Mouse (Mus musculus): Measurements from ENCODE around the gene Fxn.

Gene Fxn

DNA sequence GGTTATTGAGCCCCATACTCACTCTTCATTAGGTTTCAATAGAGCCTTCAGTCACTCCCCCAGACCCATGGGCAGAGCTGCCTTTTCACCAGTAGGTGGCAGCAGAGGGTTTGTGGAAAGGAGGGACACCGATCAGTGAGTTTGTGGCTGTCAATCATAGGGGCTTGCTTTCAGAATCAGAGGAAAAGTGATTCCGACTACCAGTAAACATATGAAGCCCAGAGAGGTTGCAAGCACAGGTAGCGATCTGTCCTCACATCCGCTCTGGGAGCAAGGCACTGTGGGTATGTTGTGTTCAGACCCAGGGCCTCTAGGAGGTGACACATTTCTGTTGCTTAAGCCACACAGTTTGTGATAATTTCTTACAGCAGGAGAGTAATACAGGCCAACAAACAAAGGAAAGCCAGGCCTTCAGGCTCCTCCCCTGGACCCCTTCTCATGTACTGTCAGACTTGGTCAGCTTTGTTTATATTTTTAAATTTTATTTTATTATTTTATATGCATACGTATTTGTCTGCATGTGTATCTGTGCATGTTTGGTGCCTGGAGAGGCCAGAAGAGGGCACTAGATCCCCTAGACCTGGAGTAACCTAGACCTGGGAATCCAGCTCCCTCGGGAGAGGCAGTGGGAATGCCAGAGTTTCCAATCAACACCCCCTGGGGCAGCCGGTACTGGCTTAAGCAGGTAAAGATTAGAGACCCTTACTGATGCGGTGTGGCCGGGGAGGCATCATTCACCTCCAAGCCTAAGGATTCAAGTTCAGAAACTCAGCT is 20.8 kb upstream of the Fxn start:
- DNase-seq (ENCODE audit: low spot score in 2 of 2): peak; percentile 53 to 79

DNA sequence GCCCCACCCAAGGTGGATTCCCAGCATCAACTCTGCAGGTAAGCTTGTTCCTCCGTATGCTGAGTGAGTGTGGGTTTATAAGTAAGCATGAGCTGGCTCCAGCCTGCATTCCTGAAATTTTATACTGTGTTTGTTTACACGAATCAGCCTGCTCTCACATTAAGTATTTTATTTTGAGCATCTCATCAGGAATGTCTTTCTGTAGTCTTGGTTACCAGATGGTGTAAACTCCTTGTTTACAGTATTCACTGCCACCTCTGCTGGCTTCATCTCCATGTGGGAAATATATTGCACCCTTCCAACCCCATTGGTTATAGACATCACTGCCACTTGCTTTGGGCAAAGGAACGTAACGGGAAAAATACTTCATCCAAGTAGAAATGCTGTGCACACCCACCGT is 13.1 kb upstream of the Fxn start:
- DNase-seq (ENCODE audit: low spot score in 2 of 2): no peak

DNA sequence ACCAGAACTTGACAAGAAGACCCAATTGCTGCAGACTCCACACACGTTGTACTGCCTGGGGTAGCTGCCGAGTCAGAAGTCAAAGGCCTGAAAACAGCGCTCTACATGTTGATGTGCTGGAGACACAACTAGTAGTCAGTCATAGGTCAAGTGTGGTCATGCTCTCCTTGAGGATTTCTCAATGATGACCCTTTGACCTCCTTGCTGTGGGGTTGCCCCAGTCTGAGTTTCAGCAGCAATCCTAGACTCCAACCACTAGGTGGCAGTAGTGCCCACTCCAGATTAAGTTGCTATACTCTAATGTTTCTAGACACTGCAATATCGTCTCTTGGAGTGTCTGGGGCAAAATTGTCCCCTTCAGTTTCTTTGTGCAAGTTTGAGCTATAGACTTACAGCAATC is 3.8 kb upstream of the Fxn start:
- peak; percentile 56 to 73 for DNase-seq (ENCODE audit: low spot score in 2 of 2)

DNA sequence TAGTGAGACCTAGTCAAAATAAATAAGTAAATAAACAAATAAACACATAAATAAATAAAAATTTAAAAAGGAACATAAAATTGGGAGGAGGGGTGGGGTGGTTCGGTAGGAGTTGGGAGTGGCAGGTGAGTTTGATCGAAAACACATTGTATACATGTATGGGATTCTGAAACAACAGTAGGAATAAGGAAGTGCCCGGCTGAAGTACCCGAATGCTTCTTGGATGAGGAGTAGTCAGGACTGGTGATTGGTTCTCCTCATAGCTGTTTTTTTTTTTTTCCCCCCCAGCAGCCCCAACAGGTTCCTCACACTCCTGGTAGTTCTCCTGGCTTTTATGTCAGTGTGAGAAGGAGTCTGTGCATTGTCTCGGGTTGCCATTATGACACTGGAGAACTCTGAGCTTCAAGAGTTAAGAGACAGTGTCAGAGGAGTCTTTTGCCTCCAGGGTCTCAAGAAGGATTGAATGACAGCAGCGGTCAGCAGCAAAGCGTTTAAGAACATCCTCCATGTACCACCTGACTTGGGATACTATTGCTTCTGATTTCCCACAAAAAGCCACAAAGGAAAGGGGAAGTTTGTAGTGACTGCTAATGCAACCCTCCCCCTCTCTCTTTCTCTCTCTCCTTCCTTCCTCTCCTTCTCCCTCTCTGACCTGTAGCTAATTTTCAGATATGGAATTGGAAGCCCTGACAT is 1.0 kb upstream of the Fxn start:
- DNase-seq (ENCODE audit: low spot score in 2 of 2): peak in 1 of 2 experiments; percentile 22

DNA sequence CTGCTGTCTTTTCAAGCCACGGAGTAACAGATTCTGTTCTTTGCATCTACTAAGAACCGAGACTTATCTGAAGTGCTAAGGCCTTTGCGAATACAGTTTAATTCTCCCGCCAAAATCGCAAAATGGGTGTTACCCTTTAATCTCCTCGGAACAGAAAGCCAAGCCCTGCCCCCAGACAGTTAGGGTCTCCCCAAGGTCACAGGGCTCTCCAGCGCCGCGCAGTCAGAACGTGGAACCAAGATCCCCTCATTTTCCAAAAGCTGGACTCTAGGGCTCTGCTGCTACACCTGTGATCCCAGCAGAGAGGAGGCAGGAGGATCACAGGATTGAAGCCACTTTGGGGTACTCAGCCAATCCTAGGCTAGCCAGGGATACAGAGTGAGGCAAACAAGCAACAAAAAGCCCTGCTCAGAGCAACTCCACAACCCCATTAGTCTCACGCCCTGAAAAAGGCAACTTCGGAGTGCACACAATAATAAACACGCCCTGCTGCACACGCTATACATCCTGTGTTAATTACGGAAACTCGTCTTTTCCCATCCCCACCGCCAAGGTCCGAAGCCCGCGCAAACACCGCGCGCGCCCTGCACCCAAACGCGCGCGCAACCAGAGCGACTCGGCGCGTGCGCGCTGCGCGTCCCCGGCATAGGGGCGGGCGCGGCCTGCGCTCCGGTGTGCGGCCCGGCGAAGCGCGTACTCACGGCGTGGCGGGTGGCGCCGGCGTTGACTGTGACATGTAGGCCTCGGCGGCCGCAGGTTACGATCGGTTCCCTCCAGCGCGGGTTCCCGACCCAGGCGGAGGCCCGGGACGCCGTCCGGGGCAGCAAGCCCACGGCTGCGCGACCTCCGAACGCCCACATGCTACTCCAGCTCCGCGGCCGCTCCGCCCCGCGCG is 452 bp downstream of the Fxn start:
- DNase-seq (ENCODE audit: low spot score in 2 of 2): peak; percentile 85 to 90

DNA sequence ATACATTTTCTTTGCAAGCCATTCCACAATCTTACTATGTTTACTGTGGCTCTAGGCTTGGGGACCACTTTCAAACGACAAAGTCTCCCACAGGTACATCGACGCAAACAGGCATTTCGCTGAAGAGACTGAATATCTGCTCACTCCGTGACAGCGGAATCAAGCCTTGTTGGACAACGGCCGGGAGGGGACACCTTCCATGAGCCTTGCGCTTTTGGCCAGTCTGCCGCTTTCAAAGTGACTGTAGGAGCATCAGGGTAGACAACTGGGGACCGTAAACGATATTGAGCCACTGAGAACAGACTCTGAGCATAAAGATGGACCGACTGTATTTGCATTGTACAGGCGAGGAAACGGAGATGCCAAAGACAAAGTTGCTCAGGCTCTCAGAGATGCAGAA is 1.5 kb downstream of the Fxn start:
- DNase-seq (ENCODE audit: low spot score in 2 of 2): peak; percentile 53 to 59

DNA sequence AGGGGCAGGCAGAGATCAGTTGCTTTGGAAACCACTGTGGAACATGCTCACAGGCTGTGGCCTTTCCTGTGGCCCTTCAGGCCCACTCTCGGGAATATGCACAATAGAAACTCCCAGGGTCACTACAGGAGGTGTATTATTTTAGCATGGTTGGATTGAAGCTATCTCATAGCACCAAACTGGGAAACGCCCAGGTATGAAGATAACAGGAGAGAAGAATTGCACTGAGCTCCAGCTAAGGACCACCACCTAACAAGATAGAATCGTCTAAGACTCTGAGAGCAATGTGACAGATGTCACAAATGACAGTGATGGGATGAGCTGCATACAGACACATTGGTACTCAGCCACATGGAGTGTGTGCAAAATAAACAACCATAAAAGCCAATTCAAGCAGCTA is 6.1 kb downstream of the Fxn start:
- no peak for DNase-seq (ENCODE audit: low spot score in 2 of 2)

DNA sequence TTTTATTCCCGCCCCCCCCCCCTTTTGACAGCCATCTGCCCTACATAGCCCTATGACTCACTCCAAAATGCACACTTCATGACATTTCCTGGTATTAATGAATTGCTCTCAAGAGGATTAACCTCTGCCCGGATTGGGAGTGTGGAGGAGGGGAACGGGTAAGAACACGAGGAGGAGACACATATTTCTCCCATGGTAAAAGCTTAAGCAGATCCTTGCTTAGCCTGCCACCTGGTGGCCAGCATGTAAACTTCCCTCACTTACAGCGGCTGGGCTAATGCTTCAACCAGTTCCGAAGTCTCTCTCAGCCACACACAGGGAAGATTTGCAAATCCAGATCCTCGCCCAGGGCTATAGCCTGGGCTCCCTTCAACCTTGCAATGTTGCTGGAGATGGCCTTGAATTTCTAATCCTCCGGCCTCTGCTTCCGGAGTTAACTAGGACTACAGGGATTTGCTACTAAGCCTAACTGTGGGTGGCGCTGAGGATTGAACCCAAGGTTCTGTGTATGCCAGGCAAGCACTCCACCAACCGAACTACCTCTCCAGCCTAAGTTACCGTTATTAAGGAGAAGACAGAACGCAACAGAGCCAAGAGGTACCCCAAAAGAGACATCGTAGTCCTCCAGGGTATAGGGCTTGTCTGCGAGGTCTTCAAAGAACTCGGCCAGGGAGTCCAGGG is 8.5 kb downstream of the Fxn start:
- DNase-seq (ENCODE audit: low spot score in 2 of 2): peak; percentile 70 to 86

DNA sequence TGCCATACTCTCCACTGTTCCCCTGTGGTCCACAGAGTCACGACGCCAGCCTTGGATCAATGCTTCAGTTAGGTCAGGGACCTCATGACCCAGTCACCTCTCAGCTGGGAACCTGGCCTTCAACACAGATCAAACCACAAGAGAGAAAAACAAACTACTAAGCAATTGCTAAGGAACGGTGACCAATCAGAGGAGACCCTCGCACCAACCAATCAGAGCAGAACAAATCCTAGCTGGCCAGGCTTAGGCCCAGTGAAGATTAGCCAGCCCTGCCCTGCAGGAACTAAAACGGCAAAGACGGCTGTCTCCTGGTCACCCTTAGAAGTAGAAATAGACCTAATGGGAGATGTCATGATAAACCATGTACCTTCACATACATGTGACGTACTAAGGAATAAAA is 9.1 kb downstream of the Fxn start:
- no peak for DNase-seq (ENCODE audit: low spot score in 2 of 2)

DNA sequence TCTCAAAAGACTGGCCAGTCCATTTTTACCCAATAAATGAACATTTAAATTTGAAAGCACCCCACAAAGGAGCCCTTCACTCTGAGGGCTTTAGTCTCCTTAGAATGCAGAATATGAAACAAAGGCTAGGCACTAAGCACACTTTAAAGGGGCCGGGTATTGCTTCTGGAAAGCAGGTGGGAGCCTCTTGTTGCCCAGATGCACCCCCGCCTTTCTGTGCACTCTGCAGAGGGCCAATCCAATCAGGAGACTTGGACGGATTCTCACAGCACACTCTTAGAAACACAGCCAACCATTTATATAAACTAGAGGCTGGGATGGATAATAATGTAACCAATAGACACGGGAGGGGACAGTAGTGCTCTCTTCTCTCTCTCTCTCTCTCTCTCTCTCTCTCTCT is 11.9 kb downstream of the Fxn start:
- DNase-seq (ENCODE audit: low spot score in 2 of 2): no peak

DNA sequence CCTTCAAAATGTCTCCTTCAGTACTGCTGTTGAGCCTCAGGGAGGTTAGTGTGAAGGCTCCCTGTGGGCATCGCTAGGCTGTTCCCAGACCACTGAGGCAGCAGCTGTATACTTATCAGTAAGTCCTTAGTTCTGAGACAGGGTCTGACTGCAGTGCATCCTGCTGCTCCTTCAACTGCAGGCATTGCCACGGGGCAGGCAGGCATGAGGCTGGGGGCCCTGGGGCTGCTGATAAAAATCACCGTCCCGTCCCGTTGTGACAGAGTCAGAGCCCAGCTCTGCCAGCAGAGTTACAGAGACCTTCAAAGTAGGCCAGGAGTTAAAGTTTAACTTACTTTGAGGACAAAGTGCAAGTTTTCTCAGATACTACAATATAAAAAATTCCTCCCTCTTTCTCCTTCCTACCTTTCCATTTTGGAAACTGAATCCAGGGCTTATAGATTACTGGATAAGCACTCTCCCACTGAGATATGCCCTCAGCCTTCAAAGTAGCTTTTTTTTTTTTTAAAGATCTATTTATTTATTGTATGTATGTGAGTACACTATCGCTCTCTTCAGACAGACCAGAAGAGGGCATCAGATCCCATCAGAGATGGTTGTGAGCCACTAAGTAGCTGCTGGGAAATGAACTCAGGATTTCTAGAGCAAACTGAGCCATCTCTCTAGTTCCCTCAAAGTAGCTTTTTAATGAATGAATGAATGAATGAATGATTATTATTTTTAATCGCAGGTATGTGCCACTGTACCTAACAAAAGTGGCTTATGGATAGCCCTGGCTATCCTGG is 14.2 kb downstream of the Fxn start:
- no peak for DNase-seq (ENCODE audit: low spot score in 2 of 2)

DNA sequence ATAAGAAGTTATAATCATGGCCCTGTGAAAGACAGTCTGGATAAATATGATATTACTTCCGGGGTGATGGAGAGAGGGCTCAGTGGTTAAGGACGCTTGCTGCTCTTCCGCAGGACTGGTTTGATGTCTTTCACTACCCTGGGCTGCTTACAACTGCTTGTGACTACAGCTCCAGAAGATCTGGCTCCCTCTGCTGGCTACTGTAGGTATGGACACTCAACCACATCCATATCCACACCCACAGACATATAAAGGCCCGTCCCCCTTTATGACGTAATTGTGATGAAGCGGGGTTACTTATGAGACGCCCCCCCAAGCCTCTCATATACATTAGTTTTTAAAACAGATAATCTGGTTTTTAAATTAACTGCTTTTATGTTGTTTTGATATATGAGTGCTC is 15.4 kb downstream of the Fxn start:
- peak; percentile 67 to 88 for DNase-seq (ENCODE audit: low spot score in 2 of 2)

DNA sequence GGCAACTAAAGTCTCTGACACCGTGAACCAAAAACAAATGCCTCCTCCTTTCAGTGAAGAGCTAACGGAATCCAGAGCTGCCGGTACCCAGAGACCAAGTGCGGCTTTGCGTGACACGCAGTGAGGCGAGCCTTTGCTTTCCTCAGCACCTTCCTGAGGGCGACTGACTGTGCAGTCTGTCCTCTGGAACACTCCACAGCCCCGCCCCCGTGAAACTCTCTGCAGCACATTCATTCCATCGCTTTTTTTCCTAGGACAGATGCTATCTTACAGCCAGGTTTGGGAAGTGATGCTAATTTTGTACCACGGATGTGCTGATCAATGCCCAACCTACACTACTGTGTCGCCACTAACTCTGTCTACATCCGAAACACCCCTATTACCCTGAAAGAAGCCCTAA is 17.7 kb downstream of the Fxn start:
- no peak for DNase-seq (ENCODE audit: low spot score in 2 of 2)

DNA sequence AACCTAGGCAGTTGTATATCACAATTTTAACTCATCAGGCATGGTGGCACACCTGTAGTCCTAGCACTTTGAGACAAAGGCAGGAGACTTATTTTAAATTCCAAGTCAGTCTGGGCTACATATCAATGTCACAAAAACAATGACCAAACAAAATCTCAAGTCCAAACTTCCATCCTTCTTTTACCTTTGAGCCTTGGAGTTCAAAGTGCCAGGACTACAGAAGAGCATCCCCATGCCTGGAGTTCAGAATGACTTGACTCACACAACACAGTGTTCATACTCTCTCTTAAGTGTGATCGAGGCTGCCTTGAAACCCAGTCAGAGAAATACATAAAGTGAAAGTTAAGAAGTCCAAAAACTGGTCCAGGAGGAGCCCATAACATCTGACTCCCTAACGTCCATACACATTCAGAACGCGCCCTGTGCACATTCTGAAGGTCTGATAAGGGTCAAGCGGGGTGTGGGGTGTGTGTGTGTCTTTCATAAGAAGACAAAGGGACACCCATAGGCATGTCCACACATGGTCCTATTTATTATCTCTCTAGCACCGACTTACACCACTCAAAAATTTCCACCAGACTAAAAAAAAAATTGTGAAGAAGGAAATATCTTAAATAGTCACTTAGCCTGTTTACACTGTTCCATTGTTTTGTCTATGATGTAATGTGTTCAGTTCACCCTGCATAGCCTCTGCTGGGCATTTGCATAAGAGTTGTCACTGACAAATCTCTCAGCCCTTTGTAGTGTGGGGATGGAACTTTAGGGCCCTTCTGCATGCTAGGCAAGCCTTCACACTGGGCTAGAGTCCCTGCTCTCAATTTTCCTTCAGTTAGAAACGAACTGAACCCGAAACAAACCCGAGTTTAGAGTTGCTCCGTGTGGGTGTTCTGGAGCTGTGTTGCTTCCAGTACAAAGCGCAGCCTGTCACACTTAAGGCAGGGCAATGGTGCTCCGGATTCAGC is 20.7 kb downstream of the Fxn start:
- no peak for DNase-seq (ENCODE audit: low spot score in 2 of 2)

DNA sequence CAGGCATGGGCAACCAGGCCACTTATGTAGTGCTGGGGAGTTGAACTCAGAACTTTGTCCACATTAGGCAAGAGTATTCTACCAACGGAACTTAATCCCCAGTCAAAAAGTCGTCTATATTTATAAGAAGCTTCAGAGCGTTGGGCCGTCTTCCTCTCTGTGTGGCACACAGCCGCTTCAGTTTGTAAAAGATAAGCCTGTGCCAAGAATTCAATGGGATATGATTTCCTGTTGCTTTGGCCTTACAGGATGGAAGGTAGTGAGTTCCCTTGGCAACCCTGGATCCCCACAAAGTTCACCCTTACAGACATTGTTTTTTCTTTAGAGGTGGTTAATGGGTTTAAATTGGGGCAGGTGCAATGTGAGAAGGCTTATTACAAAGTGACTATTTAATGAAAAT is 22.0 kb downstream of the Fxn start:
- no peak for DNase-seq (ENCODE audit: low spot score in 2 of 2)

DNA sequence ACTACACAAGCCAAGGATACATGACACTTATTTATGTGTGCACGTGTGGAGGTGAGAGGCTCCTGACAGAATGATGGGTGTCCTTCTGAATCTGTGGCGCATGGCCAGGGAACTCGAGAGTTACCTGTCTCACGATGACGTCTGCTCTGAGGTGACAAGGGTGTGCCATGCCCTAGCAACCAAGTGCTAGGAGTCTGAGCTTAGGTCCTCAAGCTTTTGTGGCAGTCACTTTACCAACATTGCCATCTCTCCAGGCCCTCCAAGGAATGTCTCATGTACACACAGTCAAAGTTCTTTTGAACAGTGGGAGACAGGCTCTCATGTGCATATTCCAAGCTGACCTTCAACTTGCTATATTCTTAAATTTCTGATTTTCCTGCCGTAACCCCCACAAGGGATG is 22.4 kb downstream of the Fxn start:
- no peak for DNase-seq (ENCODE audit: low spot score in 2 of 2)

DNA sequence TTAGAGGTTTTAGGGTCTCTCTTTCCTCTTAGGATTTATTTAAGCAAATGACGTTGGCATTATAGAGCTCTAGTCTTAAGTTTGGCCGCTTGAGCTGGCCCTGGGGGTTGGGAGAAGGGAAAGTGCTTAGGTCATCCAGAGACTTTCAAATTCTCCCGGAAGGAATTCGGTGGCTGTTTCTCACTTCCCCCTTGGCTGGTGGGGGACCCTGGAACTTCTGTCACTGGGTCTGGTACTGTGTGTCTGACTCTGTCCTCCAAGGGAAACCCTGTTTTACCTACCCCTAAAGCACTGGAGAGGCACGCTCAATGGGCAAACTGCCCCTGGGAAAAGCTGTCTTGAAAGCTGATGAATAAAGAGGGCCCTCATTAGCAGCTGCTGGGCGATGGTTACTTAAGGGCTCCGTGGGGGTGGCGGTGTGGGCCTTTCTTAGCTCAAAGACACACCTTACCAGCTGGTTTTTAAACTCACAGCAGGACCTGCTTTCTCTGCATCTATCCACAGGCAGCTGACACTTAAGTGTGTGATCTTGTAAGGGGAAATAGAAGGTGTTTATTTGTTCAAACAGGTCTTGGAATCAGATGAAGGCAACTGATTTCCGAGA is 26.6 kb downstream of the Fxn start:
- no peak for DNase-seq (ENCODE audit: low spot score in 2 of 2)

DNA sequence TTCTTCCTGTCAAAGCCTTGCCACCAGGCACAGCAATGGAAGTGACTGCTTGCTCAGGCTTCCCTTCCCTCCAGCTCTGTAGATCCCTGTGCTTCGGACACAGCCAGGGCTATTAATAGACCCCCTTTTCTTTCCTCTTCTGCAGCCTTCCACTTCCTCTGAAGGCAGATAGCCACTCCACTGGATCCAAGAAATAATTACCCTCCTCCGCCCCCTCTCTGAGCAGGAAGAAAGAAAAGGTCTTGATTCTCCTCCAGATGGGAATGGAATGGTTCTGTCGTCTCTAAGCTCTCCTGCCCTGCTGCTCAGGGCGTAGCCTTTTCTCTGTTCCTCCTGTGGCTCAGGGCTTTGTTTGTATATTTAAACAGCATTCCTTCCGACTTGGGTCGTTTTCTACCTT is 28.5 kb downstream of the Fxn start:
- DNase-seq (ENCODE audit: low spot score in 2 of 2): no peak

DNA sequence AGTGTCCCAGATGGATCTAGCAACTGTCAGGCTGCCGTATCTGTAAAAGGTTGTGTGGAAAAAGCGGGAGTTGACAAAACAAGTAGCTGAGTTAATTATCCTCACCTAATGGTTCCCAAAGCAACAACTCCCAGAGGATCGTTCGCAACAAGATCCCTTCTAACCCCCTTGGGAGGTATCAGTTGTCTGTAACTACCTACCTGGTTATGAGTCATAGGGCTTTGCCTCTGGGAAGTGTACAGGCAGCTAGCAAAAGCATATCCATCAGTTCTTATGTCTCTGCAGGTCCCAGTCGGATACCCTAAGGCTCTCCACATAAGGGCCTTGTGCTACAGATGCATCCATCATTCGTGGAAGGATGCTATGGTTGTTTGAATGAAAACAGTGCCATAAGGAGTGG is 37.1 kb downstream of the Fxn start:
- DNase-seq (ENCODE audit: low spot score in 2 of 2): no peak
